Mouse (Mus musculus) urinary bladder, adult 18-20 months (tissue): Measurements from ENCODE around the gene Gm20441.

ENCODE experiments used
- DNase-seq, 2 experiments: peaks; one replicate each; pipeline ENCODE4 v3.0.0; 2022; ENCODE audit warnings: low spot score in 2 of 2, mixed read lengths in 2 of 2

Gene Gm20441

GRCm38 (mm10) chr10:75780769-75781578, at the start of gene Gm20441, which contains the start of gene Gstt3:
TSS of gene Gm20441 (minus strand) at chr10:75780954.
TSS of gene Gstt3 (minus strand) at chr10:75781414.
- DNase-seq = peak; percentile 71 to 73

DNA sequence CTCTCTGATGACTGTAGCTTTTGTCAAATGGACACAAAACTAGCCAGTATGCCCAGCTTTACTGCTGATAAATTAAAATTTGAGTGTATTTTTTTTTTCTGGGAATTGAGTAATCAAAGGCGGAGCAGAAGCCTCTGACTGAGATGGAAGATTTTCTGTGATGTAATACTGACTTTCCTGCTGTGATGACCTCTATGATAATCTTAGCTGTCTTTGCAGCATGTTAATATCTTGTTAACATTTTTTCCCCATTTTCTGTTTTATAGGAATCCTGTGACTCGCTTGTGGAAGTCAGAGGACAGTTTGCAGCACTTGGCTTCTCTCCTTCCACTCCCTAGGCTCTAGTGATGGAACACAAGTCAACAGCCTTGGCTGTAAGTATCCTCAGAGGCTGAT, 49.5 kb upstream of the Gm20441 start:
- DNase-seq = no peak

GRCm38 (mm10) chr10:75829529-75830274, 48.9 kb upstream of the Gm20441 start:
- no peak for DNase-seq

DNA sequence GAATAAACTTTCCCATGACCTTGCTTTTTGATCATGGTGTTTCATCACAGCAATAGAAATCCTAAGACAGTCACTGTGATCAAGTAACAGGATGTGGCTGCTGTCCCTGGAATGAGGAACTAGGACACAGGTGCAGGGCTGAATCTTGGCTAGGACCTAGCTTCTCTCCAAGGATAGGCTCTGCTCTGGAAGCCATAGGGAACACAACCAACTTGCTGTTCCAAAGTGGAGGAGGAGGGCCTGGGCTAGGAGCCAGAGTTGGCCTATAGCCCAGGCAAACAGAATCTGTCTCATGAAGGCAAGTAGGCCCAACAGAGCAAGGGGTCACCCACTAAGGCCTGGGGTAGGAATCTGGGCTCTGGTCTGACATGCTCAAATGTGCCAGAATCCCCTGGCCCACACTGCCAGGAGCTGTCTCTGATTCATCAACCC, 47.8 kb upstream of the Gm20441 start:
- DNase-seq = no peak

DNA sequence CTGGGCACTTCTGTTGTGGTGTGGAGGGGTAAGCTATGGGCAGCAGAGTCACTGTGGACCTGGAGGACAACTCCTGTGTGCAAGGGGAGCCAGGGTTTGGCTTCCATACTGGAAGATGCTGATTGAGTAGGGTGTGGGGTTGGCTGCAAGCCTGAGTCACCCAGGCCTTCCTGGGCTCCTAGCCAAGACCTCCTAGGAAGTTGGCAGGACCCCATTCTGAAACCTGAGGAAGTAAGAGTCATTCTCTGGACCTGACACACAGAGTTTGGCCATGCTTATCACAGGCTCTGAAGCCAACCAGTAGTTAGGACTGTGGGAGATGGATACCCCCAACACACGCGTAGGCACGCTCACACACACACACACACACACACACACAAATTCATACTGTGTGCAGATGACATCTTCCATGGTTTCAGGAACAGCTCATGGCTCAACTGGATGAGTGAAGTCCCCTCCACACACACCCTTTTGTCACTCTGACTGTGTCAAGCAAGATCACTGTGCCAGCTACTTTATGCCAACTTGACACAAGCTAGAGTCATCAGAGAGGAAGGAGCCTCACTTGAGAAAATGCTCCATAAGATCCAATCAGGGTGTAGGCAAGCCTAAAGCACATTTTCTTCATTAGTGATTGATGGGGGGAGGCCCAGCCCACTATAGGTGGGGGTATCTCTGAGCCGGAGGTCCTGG, 47.1 kb upstream of the Gm20441 start:
- DNase-seq = peak in 1 of 2 experiments; percentile 18

GRCm38 (mm10) chr10:75824530-75824929, 43.8 kb upstream of the Gm20441 start:
- no peak for DNase-seq

DNA sequence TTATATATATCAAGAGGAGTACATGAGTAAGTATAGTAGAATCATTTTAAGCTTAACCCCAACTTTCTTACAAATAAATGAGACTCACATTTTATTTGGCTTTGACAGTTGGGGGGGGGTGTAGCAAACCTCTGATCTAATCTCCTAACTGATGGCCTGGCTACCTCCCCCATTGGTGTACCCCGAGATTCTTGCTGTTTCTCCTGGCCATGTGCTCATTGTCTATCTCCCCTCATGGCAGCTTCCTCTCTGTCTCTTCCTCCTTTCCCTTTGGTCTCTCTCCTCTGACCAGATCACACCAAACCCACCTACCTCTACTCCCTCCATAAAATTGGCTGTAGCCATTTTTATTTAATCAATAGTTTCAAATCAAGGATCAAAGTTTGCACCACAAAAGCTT, 43.0 kb upstream of the Gm20441 start:
- DNase-seq = no peak

GRCm38 (mm10) chr10:75822443-75822842, 41.7 kb upstream of the Gm20441 start, which contains the start of gene Gstt4:
TSS of gene Gstt4 (minus strand) at chr10:75822543.
- no peak for DNase-seq

- no peak for DNase-seq
Measured at GRCm38 (mm10) chr10:75819882-75820281, 39.1 kb upstream of the Gm20441 start.

GRCm38 (mm10) chr10:75818641-75819040, 37.9 kb upstream of the Gm20441 start:
- DNase-seq = no peak

DNA sequence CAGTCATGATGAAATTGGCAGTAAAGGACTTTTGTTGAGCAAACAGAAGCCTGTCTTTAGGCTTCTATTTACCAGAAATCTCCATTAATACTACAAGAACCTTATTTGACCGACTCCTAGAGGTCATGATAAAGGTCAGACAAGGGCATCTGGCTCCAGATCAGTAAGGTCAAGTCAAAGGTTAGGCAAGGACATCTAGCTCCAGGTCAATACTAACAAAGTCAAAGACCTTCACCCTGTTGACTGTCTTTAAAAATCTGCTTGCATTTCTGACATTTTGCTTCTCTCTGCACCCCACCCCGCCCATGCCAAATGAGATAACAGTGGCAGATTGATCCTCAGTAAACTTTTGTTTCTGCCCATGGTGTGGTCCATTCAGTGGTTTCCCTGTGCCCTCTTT, 23.5 kb upstream of the Gm20441 start:
- no peak for DNase-seq

DNA sequence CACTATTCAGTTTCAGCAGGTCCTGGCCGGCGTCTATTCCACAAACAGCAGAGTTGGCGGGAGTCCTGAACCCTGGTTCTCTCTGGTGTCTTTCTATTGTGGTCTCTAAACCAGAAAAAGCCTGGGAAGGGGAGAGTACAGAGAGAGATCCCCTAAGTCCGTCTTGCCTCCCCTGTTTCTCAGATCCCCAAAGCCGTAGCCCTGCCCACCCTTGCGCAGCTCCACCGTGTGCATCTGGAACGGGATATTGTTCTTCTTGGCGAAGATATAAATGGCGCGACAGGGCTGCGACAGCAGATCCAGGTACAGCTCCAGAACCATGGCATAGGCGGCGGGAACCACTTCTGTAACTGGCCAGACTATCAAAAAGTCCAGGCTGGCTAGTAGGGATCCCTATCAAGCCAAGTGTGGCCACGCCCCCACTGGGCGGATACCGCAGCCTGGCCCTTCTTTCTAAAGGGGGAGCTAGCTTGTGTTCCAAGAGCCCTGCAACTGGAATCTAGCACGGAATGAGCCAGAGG, 17.5 kb upstream of the Gm20441 start, which contains the start of gene Gstt1:
Gstt1 (minus strand) TSS at position 409 of the 521 bp plus-strand sequence.
- peak; percentile 46 to 59 for DNase-seq

GRCm38 (mm10) chr10:75797619-75798175, 16.9 kb upstream of the Gm20441 start:
- peak; percentile 42 to 52 for DNase-seq

- no peak for DNase-seq
Measured at GRCm38 (mm10) chr10:75796731-75797516, 16.2 kb upstream of the Gm20441 start.

DNA sequence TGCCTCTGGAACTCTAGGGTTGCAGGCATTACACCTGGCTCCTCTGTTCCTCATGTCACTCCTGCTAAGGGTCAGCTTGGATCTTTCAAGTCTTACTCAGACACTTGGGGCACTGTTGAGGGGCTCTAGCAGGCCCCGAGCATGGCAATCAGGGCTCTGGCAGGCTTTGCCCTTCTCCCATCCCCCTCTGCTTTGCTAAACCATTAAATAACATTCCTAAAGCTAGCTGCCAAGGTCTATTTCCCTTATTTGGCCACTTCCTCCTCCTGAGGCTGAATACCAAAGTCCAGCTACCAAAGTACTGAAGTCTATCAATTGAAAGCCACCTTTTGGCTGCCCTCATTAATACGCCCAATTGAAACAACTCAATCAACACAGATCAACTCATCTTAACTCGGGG, 14.1 kb upstream of the Gm20441 start:
- DNase-seq = no peak

DNA sequence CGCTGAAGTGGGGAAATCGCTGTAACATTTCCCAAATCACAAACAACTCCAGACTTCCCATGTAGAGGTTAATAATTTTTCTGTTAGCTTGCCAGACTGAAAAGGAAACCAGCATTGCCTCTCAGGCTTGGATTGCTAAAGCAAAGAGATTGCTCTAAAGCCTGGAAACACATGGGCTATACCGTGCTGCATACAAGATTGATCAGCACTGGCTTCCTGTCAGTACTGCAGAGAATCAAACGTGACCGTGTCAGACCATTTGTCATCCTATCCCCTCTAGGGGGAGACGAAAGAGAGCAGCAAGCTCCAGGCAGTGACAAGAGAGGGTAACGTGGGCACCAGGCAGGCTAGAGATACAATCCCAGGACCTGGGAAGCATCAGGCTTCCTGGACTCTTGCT, 10.0 kb upstream of the Gm20441 start:
- no peak for DNase-seq

- no peak for DNase-seq
Measured at GRCm38 (mm10) chr10:75789841-75790240, 9.1 kb upstream of the Gm20441 start.

GRCm38 (mm10) chr10:75789081-75789735, 8.5 kb upstream of the Gm20441 start:
- DNase-seq = no peak

DNA sequence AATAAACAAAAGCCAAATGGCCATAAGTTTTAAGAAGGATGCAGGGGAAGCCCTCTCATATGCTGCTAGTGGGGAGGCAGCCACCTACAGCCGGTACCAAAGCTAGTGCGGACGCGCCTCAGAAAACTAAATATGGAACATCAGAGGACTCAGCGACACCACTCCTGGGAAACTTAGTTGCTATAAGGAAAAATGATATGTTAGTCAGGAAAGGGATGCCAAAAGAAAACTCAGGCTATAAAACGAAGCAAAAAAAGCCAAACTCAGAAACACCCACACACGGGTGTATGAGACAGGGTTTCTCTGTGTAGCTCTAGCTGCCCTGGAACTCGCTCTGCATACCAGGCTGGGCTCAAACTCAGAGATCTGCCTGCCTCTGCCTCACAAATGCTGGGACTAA, 7.5 kb upstream of the Gm20441 start:
- no peak for DNase-seq

- no peak for DNase-seq
Measured at GRCm38 (mm10) chr10:75785442-75785841, 4.7 kb upstream of the Gm20441 start.
